Mouse (Mus musculus): ENCODE data around the gene Lysmd1. TPM values are rescaled to one million over a fixed set of nuclear protein-coding genes. Genes with fewer than 3 reads are reported as not detected.
"Not testable (repeated sequence)": the region's sequence is repeated elsewhere in the genome, so short reads cannot be mapped to it uniquely, and the experiment has no call there.

Lysmd1 gene
- total RNA-seq (2015) (3.1 and 3.6 TPM in 2 replicates), total RNA-seq (2017) (3.8 and 4.3 TPM in 2 replicates)

- peak; percentile 87 for ATAC-seq (replicated peaks; ENCODE audit: poor library complexity)
These were observed at the start of gene Lysmd1, which contains the start of gene Scnm1 for GRCm38 (mm10) chr3:95133680-95134101. TSS of gene Lysmd1 (plus strand) at chr3:95134088. TSS of gene Scnm1 (minus strand) at chr3:95134011.

- ATAC-seq (replicated peaks; ENCODE audit: poor library complexity) = no peak
These were observed 45.8 kb upstream of the Lysmd1 start for GRCm38 (mm10) chr3:95088071-95088470.

GRCm38 (mm10) chr3:95100854-95101253 lies 33.0 kb upstream of the Lysmd1 start:
- ATAC-seq (replicated peaks; ENCODE audit: poor library complexity) = no peak

- no peak for ATAC-seq (replicated peaks; ENCODE audit: poor library complexity)
These were observed 28.8 kb upstream of the Lysmd1 start for GRCm38 (mm10) chr3:95105121-95105520.

GRCm38 (mm10) chr3:95105586-95106337 lies 28.1 kb upstream of the Lysmd1 start:
- ATAC-seq (replicated peaks; ENCODE audit: poor library complexity) = peak; percentile 35; the same call in 1 of the 2 replicates

- ATAC-seq (replicated peaks; ENCODE audit: poor library complexity) = peak; percentile 73
These were observed 27.4 kb upstream of the Lysmd1 start, which contains the start of gene Pip5k1a for GRCm38 (mm10) chr3:95106338-95107117. TSS of gene Pip5k1a (minus strand) at chr3:95106930.

GRCm38 (mm10) chr3:95107308-95107707 lies 26.6 kb upstream of the Lysmd1 start:
- ATAC-seq (replicated peaks; ENCODE audit: poor library complexity) = not testable (repeated sequence)

GRCm38 (mm10) chr3:95107898-95108297 lies 26.0 kb upstream of the Lysmd1 start:
- ATAC-seq (replicated peaks; ENCODE audit: poor library complexity) = no peak

- peak; percentile 84 for ATAC-seq (replicated peaks; ENCODE audit: poor library complexity)
These were observed 22.8 kb upstream of the Lysmd1 start, which contains the start of gene Vps72 for GRCm38 (mm10) chr3:95110911-95111726. TSS of gene Vps72 (plus strand) at chr3:95111022.

GRCm38 (mm10) chr3:95112760-95113159 lies 21.1 kb upstream of the Lysmd1 start:
- no peak for ATAC-seq (replicated peaks; ENCODE audit: poor library complexity)

- ATAC-seq (replicated peaks; ENCODE audit: poor library complexity) = no peak
These were observed 16.1 kb upstream of the Lysmd1 start for GRCm38 (mm10) chr3:95117751-95118150.

- ATAC-seq (replicated peaks; ENCODE audit: poor library complexity) = no peak
These were observed 12.3 kb upstream of the Lysmd1 start for GRCm38 (mm10) chr3:95121580-95121979.

- peak; percentile 83 for ATAC-seq (replicated peaks; ENCODE audit: poor library complexity)
These were observed 9.6 kb upstream of the Lysmd1 start, which contains the start of gene Tmod4 for GRCm38 (mm10) chr3:95124246-95124645. TSS of gene Tmod4 (plus strand) at chr3:95124476.

- no peak for ATAC-seq (replicated peaks; ENCODE audit: poor library complexity)
These were observed 8.9 kb upstream of the Lysmd1 start for GRCm38 (mm10) chr3:95124972-95125371.

GRCm38 (mm10) chr3:95129226-95129651 lies 4.6 kb upstream of the Lysmd1 start:
- no peak for ATAC-seq (replicated peaks; ENCODE audit: poor library complexity)

- ATAC-seq (replicated peaks; ENCODE audit: poor library complexity) = no peak
These were observed 3.8 kb upstream of the Lysmd1 start for GRCm38 (mm10) chr3:95130081-95130480.

- not testable (repeated sequence) for ATAC-seq (replicated peaks; ENCODE audit: poor library complexity)
These were observed 1.5 kb upstream of the Lysmd1 start for GRCm38 (mm10) chr3:95132389-95132788.

GRCm38 (mm10) chr3:95133176-95133575 lies 712 bp upstream of the Lysmd1 start:
- ATAC-seq (replicated peaks; ENCODE audit: poor library complexity) = no peak

- ATAC-seq (replicated peaks; ENCODE audit: poor library complexity) = not testable (repeated sequence)
These were observed 245 bp downstream of the Lysmd1 start for GRCm38 (mm10) chr3:95134133-95134532.

- peak; percentile 36; the same call in 1 of the 2 replicates for ATAC-seq (replicated peaks; ENCODE audit: poor library complexity)
These were observed 1.1 kb downstream of the Lysmd1 start for GRCm38 (mm10) chr3:95135023-95135422.
